Mouse (Mus musculus) embryonic facial prominence, embryonic 10.5 days (tissue): ENCODE measurements around the gene Plcl1. TPM values are rescaled to one million over a fixed set of nuclear protein-coding genes. Genes with fewer than 3 reads are reported as not detected.

Experiments used
- DNase-seq: peaks from one replicate; pipeline ENCODE4 v3.0.0-alpha.2; 2017; ENCODE audit warnings: low spot score
- H3K27ac ChIP-seq: fragments of 300-500 bp; sonication (generic); replicated peaks from 2 replicates; pipeline ENCODE4 v1.5.1; 2016; ENCODE audit warnings: mild to moderate bottlenecking
- H3K27me3 ChIP-seq: fragments of 300-500 bp; sonication (generic); replicated peaks from 2 replicates; pipeline ENCODE4 v1.6.1; 2016; ENCODE audit warnings: low read depth, mild to moderate bottlenecking; ENCODE audit not compliant: poor library complexity, severe bottlenecking
- H3K36me3 ChIP-seq: fragments of 300-500 bp; sonication (generic); replicated peaks from 2 replicates; pipeline ENCODE4 v1.6.1; 2016; ENCODE audit warnings: mild to moderate bottlenecking, moderate library complexity
- H3K4me1 ChIP-seq: fragments of 300-500 bp; sonication (generic); 2 replicates; pipeline ENCODE4 v1.6.1; 2016
- H3K4me3 ChIP-seq: fragments of 300-500 bp; sonication (generic); 2 replicates; pipeline ENCODE4 v1.5.1; 2016; ENCODE audit warnings: mild to moderate bottlenecking, moderate library complexity
- H3K9me3 ChIP-seq: fragments of 300-500 bp; sonication (generic); 2 replicates; pipeline ENCODE4 v1.6.1; 2016; ENCODE audit warnings: mild to moderate bottlenecking
- WGBS: fragments of 180-500 bp; shearing (Covaris S2); methylation state at CpG from one replicate; pipeline ENCODE4 v1.1.7; 2016; 5-methylcytosine and 5-hydroxymethylcytosine counted together
- polyA plus RNA-seq: library from polyadenylated mRNA; unstranded; fragments of >200 nt; fragmentation: Nextera tagmentation; extraction: Ambion mirVana; gene quantifications from 2 replicates; pipeline ENCODE4 v1.2.1, GENCODE M21; 2016

Plcl1 gene
- polyA plus RNA-seq, 1 experiment from 2014 or later: 0.81 TPM

GRCm38 (mm10) chr1:55704707-55705106 is 299.0 kb downstream of the Plcl1 start:
- H3K4me1 ChIP-seq: peaks cover 24% of the 10 kb centered on the region
- H3K4me3 ChIP-seq: no peak overlapping the region
- no peak overlapping the region for H3K27ac ChIP-seq
- H3K36me3 ChIP-seq: no peaks in the 10 kb centered on the region
- H3K9me3 ChIP-seq: no peaks in the 10 kb centered on the region
- peak; percentile 18 for DNase-seq
- WGBS: 66% methylated on average over 2 of the region's 2 CpGs
- no peaks in the 10 kb centered on the region for H3K27me3 ChIP-seq

GRCm38 (mm10) chr1:55705173-55705572 is 299.5 kb downstream of the Plcl1 start:
- Histone ChIP-seq H3K27ac (peak overlapping the region; percentile 21; the same call in 1 of the 2 replicates), H3K9me3 (no peaks in the 10 kb centered on the region), H3K4me1 (peaks cover 24% of the 10 kb centered on the region), H3K27me3 (no peaks in the 10 kb centered on the region), H3K36me3 (no peaks in the 10 kb centered on the region), H3K4me3 (no peak overlapping the region)
- DNase-seq: no peak
- WGBS: 68% methylated on average over 6 of the region's 6 CpGs

DNA sequence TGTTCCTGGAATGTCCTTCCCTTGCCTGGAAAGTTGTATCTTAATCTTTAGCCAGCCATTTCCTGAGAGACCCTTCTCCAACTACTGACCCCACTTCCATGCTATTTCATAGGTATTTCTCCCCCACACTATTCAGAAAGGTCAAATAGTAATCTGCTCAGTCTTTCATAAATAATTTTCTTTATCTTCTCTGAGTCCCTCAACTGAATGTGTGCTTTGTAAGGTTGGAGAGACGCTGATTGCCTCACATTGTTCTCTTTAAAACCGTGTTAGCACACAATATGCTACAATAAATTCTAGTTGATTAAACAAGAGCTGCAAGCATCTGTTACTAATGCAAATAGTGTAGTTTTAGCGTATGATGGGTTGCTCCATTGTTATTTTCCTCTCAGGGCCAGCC is 300.0 kb downstream of the Plcl1 start:
- no peak overlapping the region for H3K27ac ChIP-seq
- H3K36me3 ChIP-seq: no peaks in the 10 kb centered on the region
- peaks cover 21% of the 10 kb centered on the region for H3K4me1 ChIP-seq
- H3K4me3 ChIP-seq: no peak overlapping the region
- H3K27me3 ChIP-seq: no peaks in the 10 kb centered on the region
- no peak for DNase-seq
- H3K9me3 ChIP-seq: no peaks in the 10 kb centered on the region
- WGBS: 60% methylated on average over 3 of the region's 3 CpGs

DNA sequence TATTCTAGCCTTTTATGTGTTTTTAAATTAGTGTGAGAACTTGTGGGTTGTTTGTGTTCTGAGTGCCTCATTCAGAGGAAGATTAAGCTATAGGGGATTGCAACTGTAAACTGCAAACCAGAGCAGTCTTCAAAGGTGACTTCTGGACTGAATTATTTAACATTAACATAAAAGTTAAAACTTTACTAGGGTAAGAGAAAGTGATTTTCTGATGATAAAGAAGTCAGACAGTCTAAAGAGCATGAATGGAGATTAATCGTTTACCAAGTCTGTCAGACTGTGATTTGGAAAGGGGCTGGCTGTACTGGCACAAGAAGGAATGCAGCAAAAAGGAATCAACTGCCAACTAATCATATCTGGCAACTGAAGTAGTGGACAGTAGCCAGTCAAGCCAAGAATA is 301.2 kb downstream of the Plcl1 start:
- H3K36me3 ChIP-seq: no peaks in the 10 kb centered on the region
- no peak overlapping the region for H3K4me3 ChIP-seq
- no peaks in the 10 kb centered on the region for H3K9me3 ChIP-seq
- WGBS: 82% methylated on average over 1 of the region's 1 CpGs
- H3K4me1 ChIP-seq: peaks cover 15% of the 10 kb centered on the region
- DNase-seq: no peak
- H3K27me3 ChIP-seq: no peaks in the 10 kb centered on the region
- no peak overlapping the region for H3K27ac ChIP-seq

GRCm38 (mm10) chr1:55717283-55717803 is 311.6 kb downstream of the Plcl1 start:
- H3K27ac ChIP-seq: no peak overlapping the region
- no peak for DNase-seq
- H3K4me3 ChIP-seq: no peak overlapping the region
- no peaks in the 10 kb centered on the region for H3K9me3 ChIP-seq
- 86% methylated on average over 4 of the region's 4 CpGs for WGBS
- no peaks in the 10 kb centered on the region for H3K27me3 ChIP-seq
- no peaks in the 10 kb centered on the region for H3K4me1 ChIP-seq
- no peaks in the 10 kb centered on the region for H3K36me3 ChIP-seq

GRCm38 (mm10) chr1:55725428-55725827 is 319.7 kb downstream of the Plcl1 start:
- H3K4me1 ChIP-seq: no peaks in the 10 kb centered on the region
- no peaks in the 10 kb centered on the region for H3K36me3 ChIP-seq
- H3K4me3 ChIP-seq: no peak overlapping the region
- no peak overlapping the region for H3K27ac ChIP-seq
- no peaks in the 10 kb centered on the region for H3K9me3 ChIP-seq
- DNase-seq: no peak
- H3K27me3 ChIP-seq: no peaks in the 10 kb centered on the region
- WGBS: 95% methylated on average over 3 of the region's 3 CpGs

GRCm38 (mm10) chr1:55729332-55729731 is 323.6 kb downstream of the Plcl1 start:
- Histone ChIP-seq H3K4me1 (no peaks in the 10 kb centered on the region), H3K27ac (no peak overlapping the region), H3K4me3 (no peak overlapping the region), H3K9me3 (no peaks in the 10 kb centered on the region), H3K27me3 (no peaks in the 10 kb centered on the region), H3K36me3 (no peaks in the 10 kb centered on the region)
- WGBS: 88% methylated on average over 3 of the region's 3 CpGs
- DNase-seq: no peak

- no peaks in the 10 kb centered on the region for H3K9me3 ChIP-seq
- no peak for DNase-seq
Observed at GRCm38 (mm10) chr1:55732951-55733350, 327.2 kb downstream of the Plcl1 start.

GRCm38 (mm10) chr1:55736054-55736740 is 330.5 kb downstream of the Plcl1 start:
- H3K27ac ChIP-seq: no peak overlapping the region
- peak; percentile 83 for DNase-seq
- WGBS: 86% methylated on average over 14 of the region's 14 CpGs

More at GRCm38 (mm10) chr1:55732951-55733350, 327.2 kb downstream of the Plcl1 start:
- no peaks in the 10 kb centered on the region for H3K36me3 ChIP-seq
- H3K4me3 ChIP-seq: no peak overlapping the region
- H3K4me1 ChIP-seq: no peaks in the 10 kb centered on the region
- H3K27ac ChIP-seq: no peak overlapping the region
- peaks cover 10% of the 10 kb centered on the region for H3K27me3 ChIP-seq
- WGBS: 58% methylated on average over 3 of the region's 3 CpGs

DNA sequence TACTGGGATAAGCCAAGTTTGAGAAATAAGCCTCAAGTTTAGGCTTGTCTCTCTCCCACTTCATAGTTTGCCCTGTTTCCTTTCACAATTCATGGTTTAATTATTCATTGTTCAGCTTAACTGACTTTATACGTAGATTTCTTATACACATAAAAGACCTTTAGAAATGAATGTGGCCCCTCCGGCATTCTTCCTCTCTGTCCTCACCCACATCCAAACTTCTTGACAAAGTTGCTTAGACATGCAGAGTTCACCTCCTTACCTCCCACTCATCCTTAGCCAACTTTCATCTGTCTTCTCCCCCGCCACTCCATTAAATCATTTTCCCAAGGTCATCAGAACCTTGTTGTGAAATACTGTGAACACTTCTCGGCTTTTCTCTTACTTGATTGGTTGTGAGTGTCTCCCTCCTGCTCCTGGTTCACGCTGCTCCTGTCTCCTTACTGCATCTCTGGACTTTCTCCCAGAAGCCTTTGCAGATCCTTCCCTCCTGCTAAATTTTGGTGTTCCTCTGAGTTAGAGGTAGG is 331.1 kb downstream of the Plcl1 start:
- no peak for DNase-seq
- Histone ChIP-seq H3K4me1 (no peaks in the 10 kb centered on the region), H3K36me3 (no peaks in the 10 kb centered on the region), H3K27me3 (peaks cover 19% of the 10 kb centered on the region), H3K4me3 (no peak overlapping the region), H3K27ac (no peak overlapping the region), H3K9me3 (no peaks in the 10 kb centered on the region)
- 63% methylated on average over 5 of the region's 5 CpGs for WGBS

More at GRCm38 (mm10) chr1:55736054-55736740, 330.5 kb downstream of the Plcl1 start:
- Histone ChIP-seq H3K9me3 (no peaks in the 10 kb centered on the region), H3K4me1 (no peaks in the 10 kb centered on the region), H3K27me3 (peaks cover 19% of the 10 kb centered on the region), H3K36me3 (no peaks in the 10 kb centered on the region), H3K4me3 (no peak overlapping the region)

GRCm38 (mm10) chr1:55738746-55739365 is 333.1 kb downstream of the Plcl1 start:
- 68% methylated on average over 12 of the region's 12 CpGs for WGBS
- Histone ChIP-seq H3K27me3 (peaks cover 19% of the 10 kb centered on the region), H3K27ac (no peak overlapping the region), H3K4me1 (no peaks in the 10 kb centered on the region), H3K4me3 (no peak overlapping the region), H3K9me3 (no peaks in the 10 kb centered on the region), H3K36me3 (no peaks in the 10 kb centered on the region)
- no peak for DNase-seq

DNA sequence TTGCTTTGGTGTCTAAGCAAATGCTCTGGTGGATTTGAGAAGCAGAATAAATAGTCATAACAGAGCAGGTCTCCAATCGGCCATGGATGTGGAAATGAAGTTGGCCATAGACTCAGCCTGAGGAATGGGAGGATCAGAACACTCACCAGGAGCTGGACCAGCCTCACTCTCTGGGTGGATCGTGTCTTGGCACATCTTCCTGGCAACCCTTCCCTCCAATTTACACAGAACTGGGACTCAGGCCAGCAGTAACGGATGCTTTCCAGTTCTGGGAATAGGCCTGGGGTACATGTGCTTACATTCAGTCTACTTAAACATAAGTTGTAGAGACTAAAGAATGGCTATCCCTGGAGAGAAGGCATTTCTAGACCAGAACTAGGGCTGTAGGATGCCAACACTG is 336.2 kb downstream of the Plcl1 start:
- no peak overlapping the region for H3K27ac ChIP-seq
- no peaks in the 10 kb centered on the region for H3K36me3 ChIP-seq
- peaks cover 18% of the 10 kb centered on the region for H3K27me3 ChIP-seq
- H3K9me3 ChIP-seq: no peaks in the 10 kb centered on the region
- WGBS: 86% methylated on average over 3 of the region's 3 CpGs
- H3K4me3 ChIP-seq: no peak overlapping the region
- no peaks in the 10 kb centered on the region for H3K4me1 ChIP-seq
- no peak for DNase-seq

DNA sequence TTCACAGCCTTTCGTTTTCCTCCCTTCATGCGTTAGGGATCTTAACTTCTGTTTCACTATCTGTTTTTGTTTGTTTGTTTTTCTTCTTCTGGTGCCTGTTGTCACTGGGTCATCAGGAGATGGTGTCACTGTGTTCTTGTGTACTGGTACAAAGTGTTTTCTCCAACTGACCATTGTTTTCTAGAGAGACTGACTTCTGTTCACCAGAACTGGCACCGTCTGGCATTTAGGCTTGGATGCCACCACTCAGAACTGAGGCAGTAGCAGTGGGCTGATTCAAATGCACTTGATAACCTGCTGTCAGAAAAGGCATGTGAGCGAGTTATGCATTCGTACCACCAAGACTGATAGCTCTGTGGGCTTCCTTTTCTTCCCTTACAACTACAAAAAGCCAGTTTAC is 342.8 kb downstream of the Plcl1 start:
- Histone ChIP-seq H3K9me3 (no peaks in the 10 kb centered on the region), H3K4me1 (no peaks in the 10 kb centered on the region), H3K4me3 (no peak overlapping the region), H3K27me3 (no peaks in the 10 kb centered on the region), H3K36me3 (no peaks in the 10 kb centered on the region), H3K27ac (no peak overlapping the region)
- 80% methylated on average over 5 of the region's 5 CpGs for WGBS
- no peak for DNase-seq
